Mouse (Mus musculus): ENCODE data around the gene Spryd7.

Spryd7 gene

GRCm38 (mm10) chr14:61535811-61536210 lies 20.9 kb downstream of the Spryd7 start:
- no peak for DNase-seq (ENCODE audit: low spot score)

DNA sequence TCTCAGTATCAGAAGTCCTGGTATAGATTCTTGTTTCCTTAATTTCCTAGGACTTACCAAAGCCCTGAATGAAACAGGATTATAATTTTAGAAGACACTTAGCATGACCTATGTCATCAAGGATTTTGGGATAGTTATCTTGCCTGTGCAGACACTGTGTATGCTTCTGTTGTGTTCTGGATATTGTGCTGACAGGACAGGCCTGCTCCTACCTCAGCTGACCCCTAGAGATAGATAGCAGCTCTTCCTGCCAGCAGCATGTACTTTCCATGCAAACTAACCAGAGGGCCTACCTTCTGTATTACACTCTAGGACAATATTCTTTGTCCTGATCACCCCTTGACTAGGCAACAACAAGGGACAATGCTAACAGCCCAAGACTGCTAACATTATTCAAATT lies 25.7 kb downstream of the Spryd7 start:
- no peak for DNase-seq (ENCODE audit: low spot score)

DNA sequence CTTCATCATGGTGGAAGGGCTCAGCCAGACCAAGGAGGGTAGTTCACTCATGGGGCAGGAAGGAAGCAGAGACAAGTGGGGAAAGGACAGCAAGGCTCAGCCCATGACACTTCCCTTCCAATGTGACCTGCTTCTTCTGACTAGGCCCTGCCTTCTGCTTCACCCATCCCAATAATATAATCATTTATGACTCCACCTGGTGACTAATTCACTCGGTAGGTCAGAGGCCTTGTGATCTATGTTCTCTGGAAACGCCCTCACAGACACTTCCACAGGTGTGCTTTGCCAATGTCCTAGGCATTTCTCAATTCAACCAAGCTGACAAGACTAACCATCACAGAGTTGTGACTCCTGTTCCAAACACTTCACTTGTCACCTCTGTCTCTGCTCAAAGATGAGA lies 26.3 kb downstream of the Spryd7 start:
- no peak for DNase-seq (ENCODE audit: low spot score)

GRCm38 (mm10) chr14:61529533-61529932 lies 27.2 kb downstream of the Spryd7 start:
- no peak for DNase-seq (ENCODE audit: low spot score)

GRCm38 (mm10) chr14:61526006-61526405 lies 30.7 kb downstream of the Spryd7 start:
- no peak for DNase-seq (ENCODE audit: low spot score)

DNA sequence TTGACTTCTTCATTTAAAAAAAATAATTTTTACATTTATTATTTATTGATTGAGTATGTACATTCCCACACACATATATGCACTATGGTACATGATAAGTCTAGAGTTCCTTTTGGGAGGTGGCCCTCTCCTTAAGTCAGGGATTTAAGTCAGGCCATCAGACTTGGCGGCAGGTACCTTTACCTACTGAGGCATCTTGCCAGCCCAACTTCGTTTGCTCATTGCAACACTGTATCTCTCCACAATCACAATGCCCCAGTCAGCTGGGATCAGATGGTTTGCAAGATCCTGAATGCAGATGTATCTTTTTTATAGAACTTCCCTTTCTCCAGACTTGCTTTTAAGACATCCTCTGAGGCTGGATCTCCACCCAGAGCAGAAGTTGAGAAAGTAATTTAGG lies 32.9 kb downstream of the Spryd7 start:
- no peak for DNase-seq (ENCODE audit: low spot score)

- no peak for DNase-seq (ENCODE audit: low spot score)
Measured at GRCm38 (mm10) chr14:61518659-61519480, 37.8 kb downstream of the Spryd7 start.

- DNase-seq (ENCODE audit: low spot score): no peak
Measured at GRCm38 (mm10) chr14:61516471-61517426, 39.9 kb downstream of the Spryd7 start.

GRCm38 (mm10) chr14:61511494-61511893 lies 45.2 kb downstream of the Spryd7 start:
- DNase-seq (ENCODE audit: low spot score): no peak

DNA sequence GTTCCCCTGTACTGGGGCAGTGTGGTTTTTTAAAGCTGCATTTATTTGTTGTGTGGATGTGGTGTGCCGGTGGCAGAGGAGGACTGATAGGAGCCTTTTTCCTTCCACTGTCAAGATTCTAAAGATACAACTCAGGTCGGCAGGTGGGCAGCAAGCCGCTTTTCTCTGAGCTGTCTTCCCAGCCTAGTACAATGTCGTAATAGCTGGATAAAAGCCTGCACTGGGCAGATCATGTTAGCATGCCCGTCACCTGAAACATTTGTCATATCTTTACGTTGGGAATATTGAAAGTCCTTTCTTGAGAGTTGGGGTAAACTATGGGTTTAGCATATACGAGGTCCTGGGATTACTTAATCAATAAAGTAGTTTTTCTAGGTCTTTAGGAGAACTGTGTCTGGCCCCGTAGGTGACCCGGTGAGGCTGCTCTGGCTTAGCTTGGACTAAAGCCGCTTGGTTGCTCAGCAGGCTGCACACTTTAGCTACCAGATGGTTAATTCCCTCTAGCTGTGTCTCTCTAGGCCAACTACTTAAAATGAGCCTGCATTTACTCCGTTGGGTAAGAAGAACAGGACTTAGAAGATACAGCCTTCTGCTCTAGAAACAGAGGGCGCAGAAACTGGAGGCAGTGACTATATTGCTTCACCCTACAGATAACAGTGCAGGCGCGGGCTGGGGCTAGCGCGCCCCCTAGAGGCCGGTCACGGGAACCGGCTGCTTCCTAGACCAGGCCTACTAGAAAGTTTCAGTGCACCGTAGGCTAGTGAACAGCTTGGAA lies 58.8 kb downstream of the Spryd7 start:
- peak; percentile 79 for DNase-seq (ENCODE audit: low spot score)

- DNase-seq (ENCODE audit: low spot score): no peak
Measured at GRCm38 (mm10) chr14:61493511-61494135, 63.1 kb downstream of the Spryd7 start.
